15 mouse cellular contexts compared by ENCODE assay signal in the genomic region with DNA sequence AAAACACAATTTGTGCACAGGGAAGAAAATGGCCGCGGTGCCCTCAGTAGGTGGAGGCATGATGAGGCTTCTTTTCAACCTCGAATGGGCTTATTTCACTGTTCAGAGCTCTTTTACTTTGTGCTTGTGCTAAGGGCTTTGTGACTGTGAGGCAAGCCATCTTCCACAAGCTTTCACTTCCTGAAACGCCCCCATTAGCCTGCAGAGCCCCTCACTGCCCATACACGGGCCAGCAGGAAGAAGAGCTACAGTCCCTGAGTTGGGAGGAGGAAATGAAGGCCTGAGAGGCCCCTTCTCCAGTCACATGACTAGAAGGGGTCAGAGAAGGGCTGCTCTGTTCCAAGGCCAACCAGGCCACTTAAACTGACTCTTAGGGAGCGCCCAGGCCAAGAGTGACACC. TPM values are rescaled to one million over a fixed set of nuclear protein-coding genes. Genes with fewer than 3 reads are reported as not detected.
DNase-seq lines count a peak whose midpoint lies in the region; ATAC-seq and TF ChIP-seq lines count a peak whose summit lies in the region.
"Had no signal": no experiment of that assay in that cellular context is flagged by ENCODE, and none has a peak within 500 bp of the region (broad histone marks: within the 10 kb centered on the region; RNA-seq: fewer than 3 reads in every experiment).

No protein-coding gene starts in this region.

- peaks cover 11% of the 10 kb centered on the region; the same call in 1 of the 2 replicates for H3K4me1 ChIP-seq in intestine, embryonic 14.5 days (replicated peaks; ENCODE audit: control insufficient read depth, insufficient read depth, low read length)
- H3K4me1 ChIP-seq in intestine, embryonic 15.5 days (replicated peaks), result peaks cover 17% of the 10 kb centered on the region
- peaks cover 0 to 9% of the 10 kb centered on the region in 2 experiments; a peak in 2 of 4 replicates for H3K4me1 ChIP-seq in MEL (ENCODE audit: control insufficient read depth in 1 of 2, insufficient read depth in 2 of 2, low read length in 2 of 2)

- H3K27ac ChIP-seq in intestine, embryonic 14.5 days (ENCODE audit: low read depth), result 0 out of 2 replicates have a peak overlapping the region, but pooled peaks have one; percentile 11
- no peak overlapping the region for H3K27ac ChIP-seq in intestine, embryonic 15.5 days
- no peak overlapping the region for H3K27ac ChIP-seq in MEL (ENCODE audit: control insufficient read depth, low read depth, low read length)
- H3K27ac ChIP-seq: midbrain, embryonic 13.5 days had no signal

- no peaks in the 10 kb centered on the region for H3K9me3 ChIP-seq in intestine, embryonic 14.5 days (ENCODE audit: control insufficient read depth, low read length)
- H3K9me3 ChIP-seq in intestine, embryonic 15.5 days, result no peaks in the 10 kb centered on the region
- H3K9me3 ChIP-seq in MEL (replicated peaks; ENCODE audit: insufficient read depth, low read length), result no peaks in the 10 kb centered on the region
- H3K9me3 ChIP-seq: midbrain, embryonic 13.5 days had no signal

- no peak for TF ChIP-seq EP300 in MEL (IDR thresholded peaks at IDR 0.05; ENCODE audit: low read depth in 1 of 2, low read length in 2 of 2)

- intact Hi-C loops in left cerebral cortex, postnatal 25 days (cut with DNase I), result no loop called here

- H3K4me3 ChIP-seq in intestine, embryonic 14.5 days (ENCODE audit: low read depth, low read length), result no peak overlapping the region
- no peak overlapping the region for H3K4me3 ChIP-seq in intestine, embryonic 15.5 days (replicated peaks)
- no peak overlapping the region for H3K4me3 ChIP-seq in MEL (ENCODE audit: control insufficient read depth in 1 of 2, insufficient read depth in 1 of 2, low read depth in 2 of 2, low read length in 2 of 2)
- H3K4me3 ChIP-seq: midbrain, embryonic 13.5 days had no signal

- H3K9ac ChIP-seq in intestine, embryonic 14.5 days (ENCODE audit: low read length), result no peak overlapping the region
- H3K9ac ChIP-seq in intestine, embryonic 15.5 days, result no peak overlapping the region
- H3K9ac ChIP-seq in MEL (ENCODE audit: control insufficient read depth, low read depth, low read length, poor library complexity, severe bottlenecking), result no peak overlapping the region
- H3K9ac ChIP-seq: midbrain, embryonic 13.5 days had no signal

- no peak for TF ChIP-seq RAD21 in MEL (IDR thresholded peaks at IDR 0.05; ENCODE audit: low read depth, low read length)

- H3K4me2 ChIP-seq in intestine, embryonic 14.5 days (ENCODE audit: low read length), result no peak overlapping the region
- H3K4me2 ChIP-seq in intestine, embryonic 15.5 days (replicated peaks), result no peak overlapping the region

- no peak for TF ChIP-seq CTCF in MEL (IDR thresholded peaks at IDR 0.05 in 2 of 3, conservative IDR thresholded peaks at IDR 0.05 in 1 of 3; ENCODE audit: control insufficient read depth in 1 of 3, insufficient read depth in 1 of 3, low read depth in 2 of 3, low read length in 3 of 3, poor library complexity in 1 of 3, severe bottlenecking in 1 of 3)

- DNase-seq in intestine, embryonic 14.5 days (ENCODE audit: low spot score), result no peak
- DNase-seq in A20 (ENCODE audit: low read depth, low spot score) (peak; percentile 71), MEL (ENCODE audit: low read depth, low spot score) (no peak)
- DNase-seq in lung, postnatal 25 days (ENCODE audit: low spot score), result peak; percentile 37
- no peak for DNase-seq in left cerebral cortex, postnatal 25 days (ENCODE audit: low spot score in 2 of 2)
- no peak for DNase-seq in thymus, postnatal 0 days (ENCODE audit: low spot score)
- DNase-seq: adrenal gland, postnatal 25 days; cerebellum, postnatal 36 days; gastrocnemius, postnatal 25 days; kidney, postnatal 36 days had no signal

- 66% methylated on average over 6 of the region's 6 CpGs for WGBS in intestine, embryonic 14.5 days
- WGBS in intestine, embryonic 15.5 days, result 73% methylated on average over 6 of the region's 6 CpGs

- no peaks in the 10 kb centered on the region for H3K36me3 ChIP-seq in intestine, embryonic 14.5 days (ENCODE audit: control insufficient read depth, insufficient read depth, low read length)
- H3K36me3 ChIP-seq in intestine, embryonic 15.5 days, result no peaks in the 10 kb centered on the region
- peaks cover 0 to 2% of the 10 kb centered on the region in 2 experiments; a peak in 1 of 4 replicates for H3K36me3 ChIP-seq in MEL (ENCODE audit: control insufficient read depth in 1 of 2, insufficient read depth in 2 of 2, low read length in 2 of 2)
- H3K36me3 ChIP-seq: midbrain, embryonic 13.5 days had no signal

- no peak for TF ChIP-seq POLR2A in MEL (IDR thresholded peaks at IDR 0.05; ENCODE audit: control insufficient read depth in 1 of 2, insufficient read depth in 1 of 2, low read depth in 1 of 2, low read length in 2 of 2, poor library complexity in 1 of 2)

- no peaks in the 10 kb centered on the region for H3K27me3 ChIP-seq in intestine, embryonic 14.5 days (replicated peaks; ENCODE audit: control insufficient read depth, insufficient read depth, low read length)
- H3K27me3 ChIP-seq in intestine, embryonic 15.5 days (replicated peaks), result no peaks in the 10 kb centered on the region
- H3K27me3 ChIP-seq in MEL (ENCODE audit: control insufficient read depth in 1 of 2, insufficient read depth in 2 of 2, low read length in 2 of 2), result peaks cover 5 to 18% of the 10 kb centered on the region in 2 experiments

- no peak for ATAC-seq in intestine, embryonic 14.5 days (replicated peaks; ENCODE audit: low FRiP score, low TSS enrichment, low read depth)
- ATAC-seq in intestine, embryonic 15.5 days, result no peak
- ATAC-seq: forebrain, embryonic 16.5 days; midbrain, embryonic 13.5 days had no signal

- H3K79me2 ChIP-seq in MEL (ENCODE audit: control insufficient read depth, insufficient read depth, low read length, poor library complexity), result no peaks in the 10 kb centered on the region

TF ChIP-seq in MEL, 35 proteins besides CTCF, POLR2A, EP300 and RAD21:
- TF ChIP-seq USF2 (IDR thresholded peaks at IDR 0.05; ENCODE audit: borderline replicate concordance in 1 of 2, insufficient read depth in 1 of 2, low read depth in 1 of 2, low read length in 2 of 2) (no peak), USF1 (IDR thresholded peaks at IDR 0.05; ENCODE audit: low read depth, low read length) (peak; percentile 46; the same call in 1 of the 2 replicates)

RNA-seq across cellular contexts. Expression of a gene that starts 1.2 kb away (rescaled TPM):
- polyA plus RNA-seq in intestine, embryonic 14.5 days (2014; fragmentation: Nextera tagmentation; extraction: Ambion mirVana), result 64.4 and 78.1 TPM in 2 replicates
- polyA plus RNA-seq in intestine, embryonic 15.5 days (2015; fragmentation: Nextera tagmentation; extraction: Ambion mirVana), result 59.1 and 61.8 TPM in 2 replicates
- 28.5 and 33.3 TPM in 2 replicates for total RNA-seq in MEL (2012; rRNA removed)
- 10 to 100 TPM in 1 of 2 experiments, not detected in 1; 58.1 TPM for polyA plus RNA-seq in MEL (2012; ENCODE audit: insufficient read depth in 1 of 2, insufficient read length in 2 of 2, low read depth in 1 of 2, low replicate concordance in 2 of 2, missing spikeins in 1 of 2)
- total RNA-seq in left cerebral cortex, postnatal 25 days (2021), result 100 to 1,000 TPM; 133 to 141 TPM
- polyA plus RNA-seq in thymus, postnatal 0 days (2015; fragmentation: Nextera tagmentation; extraction: Ambion mirVana), result 52.2 and 70.8 TPM in 2 replicates

RNA-seq across cellular contexts. Expression of a gene that starts 48.5 kb away (rescaled TPM):
- 0.08 TPM in 1 of 2 replicates, not detected in the other for polyA plus RNA-seq in intestine, embryonic 14.5 days (2014; fragmentation: Nextera tagmentation; extraction: Ambion mirVana)
- polyA plus RNA-seq in intestine, embryonic 15.5 days (2015; fragmentation: Nextera tagmentation; extraction: Ambion mirVana), result not detected in 2 replicates
- total RNA-seq in MEL (2012; rRNA removed), result not detected in 2 replicates
- under 1 TPM in 1 of 2 experiments, not detected in 1; 0.07 TPM for polyA plus RNA-seq in MEL (2012; ENCODE audit: insufficient read depth in 1 of 2, insufficient read length in 2 of 2, low read depth in 1 of 2, low replicate concordance in 2 of 2, missing spikeins in 1 of 2)
- 100 to 1,000 TPM; 187 to 209 TPM for total RNA-seq in left cerebral cortex, postnatal 25 days (2021)
- polyA plus RNA-seq in thymus, postnatal 0 days (2015; fragmentation: Nextera tagmentation; extraction: Ambion mirVana), result not detected in 2 replicates
- total RNA-seq: gastrocnemius, postnatal 25 days; liver, adult 2 months had no signal
- polyA plus RNA-seq: liver, adult 2 months; midbrain, embryonic 13.5 days; stomach, embryonic 16.5 days had no signal

RNA-seq across cellular contexts. Expression of a gene that starts 53.2 kb away (rescaled TPM):
- polyA plus RNA-seq in intestine, embryonic 14.5 days (2014; fragmentation: Nextera tagmentation; extraction: Ambion mirVana), result 53.0 and 56.6 TPM in 2 replicates
- polyA plus RNA-seq in intestine, embryonic 15.5 days (2015; fragmentation: Nextera tagmentation; extraction: Ambion mirVana), result 49.4 and 51.0 TPM in 2 replicates
- total RNA-seq in MEL (2012; rRNA removed), result 7.2 and 7.5 TPM in 2 replicates
- 10 to 100 TPM in 1 of 2 experiments, not detected in 1; 28.4 TPM for polyA plus RNA-seq in MEL (2012; ENCODE audit: insufficient read depth in 1 of 2, insufficient read length in 2 of 2, low read depth in 1 of 2, low replicate concordance in 2 of 2, missing spikeins in 1 of 2)
- 10 to 100 TPM; 57.2 to 67.5 TPM for total RNA-seq in left cerebral cortex, postnatal 25 days (2021)
- polyA plus RNA-seq in thymus, postnatal 0 days (2015; fragmentation: Nextera tagmentation; extraction: Ambion mirVana), result 30.0 and 37.4 TPM in 2 replicates

RNA-seq across cellular contexts. Expression of a gene that starts 59.7 kb away (rescaled TPM):
- polyA plus RNA-seq in intestine, embryonic 14.5 days (2014; fragmentation: Nextera tagmentation; extraction: Ambion mirVana), result 46.9 and 55.0 TPM in 2 replicates
- 71.6 and 78.7 TPM in 2 replicates for polyA plus RNA-seq in intestine, embryonic 15.5 days (2015; fragmentation: Nextera tagmentation; extraction: Ambion mirVana)
- 12.6 and 14.5 TPM in 2 replicates for total RNA-seq in MEL (2012; rRNA removed)
- 10 to 100 TPM in 1 of 2 experiments, not detected in 1; 32.2 TPM for polyA plus RNA-seq in MEL (2012; ENCODE audit: insufficient read depth in 1 of 2, insufficient read length in 2 of 2, low read depth in 1 of 2, low replicate concordance in 2 of 2, missing spikeins in 1 of 2)
- total RNA-seq in left cerebral cortex, postnatal 25 days (2021), result under 1 TPM; 0.41 to 0.55 TPM
- polyA plus RNA-seq in thymus, postnatal 0 days (2015; fragmentation: Nextera tagmentation; extraction: Ambion mirVana), result 9.5 and 11.6 TPM in 2 replicates

Comparison
In these comparisons a context has a peak if more than half of its experiments do, and no peak if none do; other contexts are left out.
1. DNase-seq: peak in A20 (single experiment) and lung, postnatal 25 days (single experiment); none in intestine, embryonic 14.5 days (single experiment), MEL (single experiment), left cerebral cortex, postnatal 25 days (0 of 2) and thymus, postnatal 0 days (single experiment).